Mouse (Mus musculus): ENCODE measurements at regions not wholly inside any gene's neighbourhood (a gene's known extent, or its start where the extent isn't known, plus 50 kb on each side); places are given as distances from the start of the nearest gene placed in this dataset.

- no peak for DNase-seq (ENCODE audit: low spot score)
Measured at GRCm38 (mm10) chr6:127252000-127252721, 100.2 kb upstream of the Ccnd2 start.

GRCm38 (mm10) chr6:127253935-127254334 is 101.9 kb upstream of the Ccnd2 start:
- no peak for DNase-seq (ENCODE audit: low spot score)

GRCm38 (mm10) chr6:127263903-127264680 is 112.1 kb upstream of the Ccnd2 start:
- no peak for DNase-seq (ENCODE audit: low spot score)

- DNase-seq (ENCODE audit: low spot score), result no peak
Measured at GRCm38 (mm10) chr6:127265063-127265775, 113.2 kb upstream of the Ccnd2 start.

- peak; percentile 12 for DNase-seq (ENCODE audit: low spot score)
Measured at GRCm38 (mm10) chr6:127265901-127266812, 114.2 kb upstream of the Ccnd2 start.

- peak; percentile 40 for DNase-seq (ENCODE audit: low spot score)
Measured at GRCm38 (mm10) chr6:127266813-127267165, 114.8 kb upstream of the Ccnd2 start.

GRCm38 (mm10) chr6:127269021-127269420 is 117.0 kb upstream of the Ccnd2 start:
- no peak for DNase-seq (ENCODE audit: low spot score)

GRCm38 (mm10) chr6:127269525-127270044 is 117.6 kb upstream of the Ccnd2 start:
- DNase-seq (ENCODE audit: low spot score), result no peak

GRCm38 (mm10) chr6:127270774-127271173 is 118.8 kb upstream of the Ccnd2 start:
- DNase-seq (ENCODE audit: low spot score), result no peak

- DNase-seq (ENCODE audit: low spot score), result no peak
Measured at GRCm38 (mm10) chr6:127271418-127271817, 119.4 kb upstream of the Ccnd2 start.

GRCm38 (mm10) chr6:127272630-127273029 is 120.6 kb upstream of the Ccnd2 start:
- DNase-seq (ENCODE audit: low spot score), result no peak

GRCm38 (mm10) chr6:127274732-127275429 is 122.9 kb upstream of the Ccnd2 start:
- no peak for DNase-seq (ENCODE audit: low spot score)

- no peak for DNase-seq (ENCODE audit: low spot score)
Measured at GRCm38 (mm10) chr6:127275430-127275784, 123.4 kb upstream of the Ccnd2 start.

GRCm38 (mm10) chr6:127276362-127276761 is 124.4 kb upstream of the Ccnd2 start:
- DNase-seq (ENCODE audit: low spot score), result no peak

- DNase-seq (ENCODE audit: low spot score), result no peak
Measured at GRCm38 (mm10) chr6:127278402-127278801, 126.4 kb upstream of the Ccnd2 start.

GRCm38 (mm10) chr6:127284226-127284625 is 132.2 kb upstream of the Ccnd2 start:
- DNase-seq (ENCODE audit: low spot score), result no peak

GRCm38 (mm10) chr6:127286681-127287476 is 134.9 kb upstream of the Ccnd2 start:
- no peak for DNase-seq (ENCODE audit: low spot score)

GRCm38 (mm10) chr6:127288946-127289345 is 137.0 kb upstream of the Ccnd2 start:
- DNase-seq (ENCODE audit: low spot score), result no peak

GRCm38 (mm10) chr6:127291937-127292336 is 139.9 kb upstream of the Ccnd2 start:
- DNase-seq (ENCODE audit: low spot score), result no peak

- no peak for DNase-seq (ENCODE audit: low spot score)
Measured at GRCm38 (mm10) chr6:127293829-127294228, 141.8 kb upstream of the Ccnd2 start.

Measured in c-Kit-positive CD71-positive TER-119-positive erythroid progenitor cells, embryonic 14.5 days (primary cell).